Mouse (Mus musculus): Measurements from ENCODE around the gene Plb1.
A peak's percentile ranks its signal among the peaks of the same experiment; 100 is the strongest.

The Plb1 gene

DNA sequence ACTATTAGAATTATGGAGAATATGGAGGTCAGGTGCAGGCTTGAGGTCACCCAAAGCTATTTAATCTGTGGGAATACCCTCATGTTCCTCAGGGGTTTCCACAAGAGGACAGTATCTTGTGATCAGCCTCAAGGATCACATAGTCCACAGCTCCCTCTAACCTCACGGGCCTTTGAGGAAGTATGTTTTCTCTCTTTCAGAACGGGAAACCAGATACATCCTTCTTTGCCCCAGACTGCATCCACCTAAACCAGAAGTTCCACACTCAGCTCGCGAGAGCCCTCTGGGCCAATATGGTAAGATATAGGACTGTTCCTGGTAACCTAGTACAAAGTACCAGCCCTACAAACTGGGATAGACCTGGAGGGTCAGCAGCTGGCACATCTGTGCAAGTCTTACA lies 100.1 kb downstream of the Plb1 start:
- no peak for DNase-seq (ENCODE audit: low spot score in 2 of 2)

DNA sequence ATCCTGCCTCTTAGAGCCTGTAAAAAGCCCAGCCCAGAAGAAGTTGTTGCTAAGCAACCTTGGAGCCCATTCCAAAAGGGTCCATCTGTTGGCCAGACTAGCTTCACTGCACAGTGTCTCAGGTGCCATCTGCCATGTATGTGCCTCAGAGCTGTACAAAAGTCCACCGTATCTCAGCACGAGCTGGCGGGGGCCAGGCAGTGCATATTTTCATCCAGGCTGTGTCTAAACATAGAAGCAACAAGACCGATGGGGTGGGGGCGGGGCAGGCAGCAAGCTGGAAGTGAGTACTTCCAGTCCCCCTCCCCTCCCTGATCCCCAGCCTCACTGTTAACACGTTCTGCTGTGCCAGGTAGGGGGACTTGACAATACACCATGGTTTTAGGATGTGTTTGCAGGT lies 102.7 kb downstream of the Plb1 start:
- no peak for DNase-seq (ENCODE audit: low spot score in 2 of 2)

DNA sequence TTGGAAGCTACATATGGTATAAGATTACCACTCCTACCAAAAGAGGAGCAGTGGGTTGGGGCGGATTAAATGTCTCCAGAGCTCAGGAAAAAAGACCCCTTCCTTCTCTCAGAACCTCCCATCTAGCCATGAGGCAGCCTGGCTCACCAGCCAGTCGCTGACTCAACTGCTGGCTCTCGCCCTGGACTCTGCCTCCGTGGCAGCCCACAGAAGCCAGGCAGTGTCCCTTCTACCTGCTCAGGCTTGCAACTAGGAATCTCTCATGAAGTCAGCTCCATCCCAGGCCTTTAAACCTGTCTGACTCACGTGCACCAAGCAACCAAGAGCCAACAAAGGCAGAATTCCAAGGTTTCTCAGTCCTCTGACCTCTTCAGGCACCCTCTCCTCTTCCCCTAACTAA lies 103.6 kb downstream of the Plb1 start:
- no peak for DNase-seq (ENCODE audit: low spot score in 2 of 2)

DNA sequence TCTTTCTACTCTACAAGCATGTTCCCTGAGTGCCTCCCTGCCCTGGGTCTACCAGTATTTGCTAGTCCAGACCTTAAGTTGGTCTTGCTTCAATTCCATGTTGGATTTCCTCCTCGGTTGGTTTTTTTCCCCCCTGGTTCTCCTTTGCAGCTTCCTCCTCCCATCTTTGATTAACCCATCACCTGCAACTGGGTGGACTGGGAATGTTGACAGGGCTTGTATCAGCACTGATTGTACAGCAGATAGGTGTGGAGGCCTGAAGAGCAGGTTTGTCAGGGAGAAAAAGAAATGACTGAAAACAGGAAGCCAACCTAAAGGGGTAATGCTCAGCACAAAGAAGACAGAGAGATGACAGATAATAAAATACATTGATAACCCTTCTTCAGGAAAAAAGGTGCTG lies 104.8 kb downstream of the Plb1 start:
- DNase-seq (ENCODE audit: low spot score in 2 of 2), result no peak

DNA sequence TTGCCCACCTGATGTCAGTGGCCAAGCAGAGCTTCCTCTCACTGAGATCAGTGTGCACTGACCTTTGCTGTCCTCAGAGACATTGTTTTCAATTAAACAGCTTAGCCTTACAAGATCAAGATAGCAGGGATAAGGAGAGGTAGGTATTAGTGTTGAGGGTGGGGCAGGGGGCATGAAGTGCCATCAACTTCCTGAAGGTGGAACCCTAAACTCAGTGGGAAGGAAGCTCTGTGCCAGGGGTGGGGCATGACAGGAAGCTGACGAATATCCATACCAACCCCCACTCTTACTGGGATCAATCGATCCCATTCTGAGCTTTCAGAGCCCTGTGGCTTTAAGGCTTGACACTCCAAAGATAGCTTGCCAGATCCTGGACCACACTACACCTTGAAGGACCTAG lies 105.8 kb downstream of the Plb1 start:
- no peak for DNase-seq (ENCODE audit: low spot score in 2 of 2)

DNA sequence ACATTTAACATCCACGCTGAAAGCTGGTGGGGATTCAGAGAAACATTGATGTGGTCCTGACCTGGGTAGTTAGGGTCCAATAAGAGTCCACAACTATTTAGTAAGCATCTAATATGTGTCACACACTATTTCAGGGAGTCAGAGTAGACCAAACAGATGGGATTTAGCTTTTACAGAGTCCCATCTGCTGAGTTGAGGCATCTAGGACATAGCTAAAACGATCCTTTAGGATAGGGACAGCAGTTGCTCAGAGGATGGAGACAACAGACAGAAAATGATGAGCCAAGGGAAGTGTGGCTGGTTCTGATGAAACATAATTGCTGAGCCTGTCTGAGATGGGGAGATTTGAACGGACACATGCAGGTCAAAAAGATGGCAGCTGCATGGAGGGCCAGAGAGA lies 106.3 kb downstream of the Plb1 start:
- DNase-seq (ENCODE audit: low spot score in 2 of 2), result no peak

DNA sequence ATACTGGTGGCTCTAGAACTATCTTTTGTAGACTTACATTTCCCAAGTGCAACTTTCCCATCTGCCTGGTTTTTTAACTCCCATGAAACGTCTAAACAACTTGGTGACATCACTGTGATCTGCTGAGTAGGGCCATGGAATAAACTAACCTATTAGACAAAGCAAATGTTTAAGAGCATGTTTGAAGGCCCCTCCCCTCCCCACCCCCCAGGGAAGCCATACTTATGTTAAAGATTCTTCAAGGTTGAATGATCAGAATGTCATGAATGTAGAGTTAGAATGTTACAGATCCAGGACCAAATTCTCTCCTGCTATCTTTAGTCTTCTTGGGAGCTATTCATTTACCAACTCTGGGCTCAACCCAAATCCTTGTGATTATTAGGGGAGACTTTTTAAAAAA lies 107.7 kb downstream of the Plb1 start:
- DNase-seq (ENCODE audit: low spot score in 2 of 2), result no peak

DNA sequence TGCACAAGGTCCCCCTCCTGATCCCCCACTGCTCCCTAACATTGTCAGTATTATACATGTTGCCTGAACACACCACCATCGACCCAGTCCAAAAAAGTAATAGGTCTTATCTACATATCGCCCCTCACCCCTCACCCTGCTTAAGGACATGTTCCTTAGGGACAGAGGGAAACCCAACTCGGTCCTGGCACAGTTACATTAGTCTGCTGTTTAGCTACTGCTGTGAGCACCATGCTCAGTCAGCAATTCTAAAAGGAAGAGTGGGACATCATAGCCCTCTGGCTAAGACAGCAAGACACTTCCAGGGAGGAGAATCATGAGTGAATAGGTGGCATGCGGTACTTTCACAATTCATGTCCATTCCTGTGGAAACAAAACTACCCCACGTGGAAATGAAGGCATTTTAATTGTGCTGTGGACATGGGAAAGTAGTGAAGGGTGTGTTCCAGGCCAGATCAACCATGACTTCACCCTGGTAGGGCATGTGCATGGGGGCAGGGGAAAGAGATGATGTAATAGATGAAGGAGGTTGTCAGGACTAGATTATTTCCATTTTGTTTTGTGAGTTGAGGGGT lies 110.3 kb downstream of the Plb1 start:
- DNase-seq (ENCODE audit: low spot score in 2 of 2), result no peak

DNA sequence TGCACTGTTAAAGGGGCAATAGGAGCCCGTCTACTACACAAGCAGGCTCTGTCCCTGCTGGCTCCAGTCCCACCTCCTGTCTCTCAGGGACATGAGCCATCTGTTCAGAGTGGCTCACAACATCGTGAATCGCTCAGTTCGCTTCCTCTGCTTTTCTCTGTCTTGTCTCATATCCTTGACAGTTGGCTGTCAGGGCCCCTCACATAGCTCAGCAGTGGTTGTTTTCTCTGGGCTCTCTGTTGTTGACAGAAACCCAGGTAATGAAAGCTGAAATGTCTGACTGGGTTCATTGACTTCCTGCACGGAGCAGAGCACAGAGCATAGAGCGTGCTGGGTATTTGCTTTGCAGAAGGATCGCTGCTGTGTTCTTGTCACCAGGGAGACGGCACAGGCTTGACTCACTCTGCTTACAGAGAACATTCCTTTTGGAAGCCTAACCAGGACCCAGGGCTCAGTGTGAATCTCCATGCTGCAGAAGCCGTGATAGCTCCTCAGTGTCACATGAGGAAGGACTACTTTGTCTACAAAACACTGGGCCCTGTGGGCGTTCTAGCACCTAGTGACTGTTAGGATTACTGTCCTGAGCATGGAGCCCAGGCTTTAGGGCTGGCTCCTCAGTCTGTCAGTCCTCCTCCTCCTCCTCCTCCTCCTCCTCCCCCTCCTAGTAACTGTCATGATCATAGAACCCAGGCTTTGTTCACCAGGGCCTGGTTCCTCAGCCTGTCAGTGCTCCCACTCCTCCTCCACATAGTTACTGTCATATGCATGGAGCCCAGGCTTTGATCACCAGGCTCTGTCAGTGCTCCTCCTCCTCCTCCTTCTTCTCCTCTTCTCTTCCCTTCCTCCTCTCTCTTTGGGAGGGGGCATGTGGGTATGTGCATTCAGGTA lies 113.8 kb downstream of the Plb1 start:
- no peak for DNase-seq (ENCODE audit: low spot score in 2 of 2)

DNA sequence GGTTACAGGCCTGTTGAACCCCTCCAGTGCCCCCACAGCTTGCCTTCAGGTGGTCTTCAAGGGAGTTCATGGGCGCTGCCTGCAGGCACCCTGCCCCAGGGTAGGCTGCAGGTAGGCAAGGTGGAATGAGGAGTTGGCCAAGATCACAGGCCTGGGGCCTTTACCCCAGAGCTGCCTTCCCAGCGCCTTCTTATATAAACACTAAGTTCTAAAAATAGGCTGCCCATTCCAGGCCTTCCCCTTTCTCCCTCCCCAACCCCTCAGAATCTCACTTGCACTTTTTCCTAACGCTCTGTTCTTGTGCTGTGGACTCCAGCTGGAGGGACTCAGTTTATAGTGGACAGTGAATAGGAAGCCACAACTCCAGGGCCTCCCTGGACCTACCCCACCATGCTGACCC lies 117.2 kb downstream of the Plb1 start:
- DNase-seq (ENCODE audit: low spot score in 2 of 2), result no peak

DNA sequence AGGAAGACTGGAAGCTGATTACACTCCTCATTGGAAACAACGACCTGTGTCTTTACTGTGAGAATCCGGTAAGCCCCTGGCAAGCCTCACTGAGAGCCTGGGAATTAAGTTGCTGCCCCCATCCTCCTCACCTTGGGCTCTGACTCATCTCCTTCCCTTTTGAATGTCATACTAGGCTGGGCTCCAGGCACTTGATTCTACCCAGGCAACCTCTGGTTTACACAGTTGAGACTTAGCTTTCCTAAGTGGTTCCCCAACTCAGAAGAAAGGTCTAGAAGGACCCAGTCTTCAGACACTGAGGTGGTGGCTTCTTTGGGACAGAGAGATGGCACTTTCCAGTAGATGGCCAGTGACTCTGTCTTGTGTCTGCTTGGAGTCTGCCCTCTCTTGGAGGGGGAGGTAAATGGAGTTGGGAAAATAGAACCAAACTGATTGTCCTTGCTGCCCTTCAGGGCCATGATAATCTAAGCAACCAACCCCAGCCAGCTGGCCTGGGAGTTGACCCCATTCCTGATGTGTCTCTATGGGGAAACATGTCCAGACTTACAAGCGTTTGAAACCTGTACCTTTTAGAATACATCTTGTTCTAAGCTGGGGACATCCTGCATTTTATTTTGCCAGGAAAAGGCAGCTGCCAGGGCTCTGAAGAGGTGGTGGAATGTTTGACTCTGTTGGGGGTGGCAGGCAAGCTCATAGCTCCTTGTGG lies 118.2 kb downstream of the Plb1 start:
- DNase-seq (ENCODE audit: low spot score in 2 of 2), result no peak

DNA sequence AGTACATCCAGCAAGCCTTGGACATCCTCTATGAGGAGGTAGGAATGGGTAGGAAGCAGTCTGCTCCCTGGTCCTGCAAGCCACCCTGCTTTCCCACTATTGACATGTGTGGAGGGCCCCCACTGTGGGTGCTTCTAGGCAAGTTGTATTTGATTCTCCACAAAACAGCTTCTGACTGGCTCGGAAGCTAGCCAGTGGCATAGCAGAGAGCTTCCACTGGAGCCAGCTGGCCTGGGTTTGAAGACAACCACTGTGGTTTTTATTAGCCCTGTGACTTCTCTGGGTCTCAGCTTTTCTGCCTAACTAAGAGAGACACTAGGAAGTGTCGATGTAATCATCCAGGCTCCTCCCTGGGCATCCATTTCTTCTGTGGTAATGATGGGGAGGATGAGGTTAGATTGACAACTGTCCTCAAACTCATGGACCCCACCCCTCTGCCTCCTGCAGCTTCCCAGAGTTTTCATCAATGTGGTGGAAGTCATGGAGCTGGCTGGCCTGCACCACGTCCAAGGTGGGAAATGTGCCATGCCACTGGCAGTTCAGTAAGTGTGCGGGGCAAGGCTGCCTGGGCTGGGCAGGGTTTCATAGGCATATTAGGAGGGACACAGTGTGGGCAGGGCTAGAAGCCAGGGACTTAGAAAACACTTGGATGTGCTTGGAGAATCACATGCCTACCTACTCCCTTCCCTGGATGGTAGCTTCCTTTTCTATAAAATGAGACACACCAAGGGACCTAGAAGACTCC lies 119.4 kb downstream of the Plb1 start:
- no peak for DNase-seq (ENCODE audit: low spot score in 2 of 2)

DNA sequence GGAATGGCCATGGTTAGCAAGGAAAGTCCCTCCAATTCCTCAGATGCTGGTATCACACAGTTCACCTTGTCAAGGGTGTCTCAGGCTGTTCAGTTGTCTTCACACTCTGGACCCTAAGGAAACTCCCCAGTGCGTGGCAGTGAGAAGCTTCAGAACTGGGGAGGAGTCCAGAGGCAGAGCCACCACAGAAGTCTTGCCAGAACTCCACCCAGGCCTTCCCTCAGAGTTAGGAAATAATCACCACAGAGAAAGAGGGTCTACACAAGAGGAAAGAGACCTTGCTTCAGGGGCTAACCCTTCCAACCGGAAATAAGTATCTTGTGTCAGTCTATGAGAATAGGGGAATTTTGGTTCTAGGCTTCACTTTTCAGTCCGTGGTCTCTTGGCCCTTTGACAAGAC lies 120.3 kb downstream of the Plb1 start:
- no peak for DNase-seq (ENCODE audit: low spot score in 2 of 2)

DNA sequence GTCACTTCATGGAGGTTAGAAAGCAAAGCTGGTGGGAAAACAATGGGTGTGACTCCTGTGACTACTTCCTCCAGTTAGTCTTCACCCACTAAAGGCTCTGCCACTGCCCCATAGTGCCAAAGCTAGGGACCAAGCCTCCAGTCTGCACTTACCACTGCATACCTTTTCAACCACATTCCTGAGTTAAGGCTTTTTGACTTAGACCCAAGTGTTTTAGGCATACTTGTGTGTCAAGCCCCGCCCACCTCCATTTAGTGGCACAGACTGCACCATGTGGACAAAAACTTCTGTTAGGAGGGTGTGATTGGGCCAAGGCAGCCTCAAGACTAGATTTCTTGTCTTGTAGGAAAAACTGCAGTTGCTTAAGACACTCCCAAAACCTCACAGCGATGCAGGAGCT lies 120.8 kb downstream of the Plb1 start:
- DNase-seq (ENCODE audit: low spot score in 2 of 2), result no peak

DNA sequence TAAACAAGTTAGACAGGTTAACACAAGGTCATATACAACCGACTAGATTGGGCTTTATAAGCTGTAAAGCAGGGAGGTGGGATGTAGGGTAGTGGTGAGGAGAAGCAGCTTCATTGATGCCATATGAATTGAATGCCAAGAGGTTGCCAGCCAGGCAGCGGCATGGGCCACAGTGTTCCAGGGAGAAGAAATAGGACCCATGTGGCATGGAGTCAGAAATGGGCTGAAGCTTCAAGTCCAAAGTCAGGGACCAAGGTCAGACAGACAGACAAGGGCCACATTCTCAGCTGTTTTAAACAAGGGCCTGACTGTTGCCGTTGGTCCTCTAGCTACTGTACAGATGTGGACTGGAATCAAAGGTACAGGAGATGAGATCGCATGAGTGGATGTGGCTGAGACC lies 128.0 kb downstream of the Plb1 start:
- no peak for DNase-seq (ENCODE audit: low spot score in 2 of 2)

DNA sequence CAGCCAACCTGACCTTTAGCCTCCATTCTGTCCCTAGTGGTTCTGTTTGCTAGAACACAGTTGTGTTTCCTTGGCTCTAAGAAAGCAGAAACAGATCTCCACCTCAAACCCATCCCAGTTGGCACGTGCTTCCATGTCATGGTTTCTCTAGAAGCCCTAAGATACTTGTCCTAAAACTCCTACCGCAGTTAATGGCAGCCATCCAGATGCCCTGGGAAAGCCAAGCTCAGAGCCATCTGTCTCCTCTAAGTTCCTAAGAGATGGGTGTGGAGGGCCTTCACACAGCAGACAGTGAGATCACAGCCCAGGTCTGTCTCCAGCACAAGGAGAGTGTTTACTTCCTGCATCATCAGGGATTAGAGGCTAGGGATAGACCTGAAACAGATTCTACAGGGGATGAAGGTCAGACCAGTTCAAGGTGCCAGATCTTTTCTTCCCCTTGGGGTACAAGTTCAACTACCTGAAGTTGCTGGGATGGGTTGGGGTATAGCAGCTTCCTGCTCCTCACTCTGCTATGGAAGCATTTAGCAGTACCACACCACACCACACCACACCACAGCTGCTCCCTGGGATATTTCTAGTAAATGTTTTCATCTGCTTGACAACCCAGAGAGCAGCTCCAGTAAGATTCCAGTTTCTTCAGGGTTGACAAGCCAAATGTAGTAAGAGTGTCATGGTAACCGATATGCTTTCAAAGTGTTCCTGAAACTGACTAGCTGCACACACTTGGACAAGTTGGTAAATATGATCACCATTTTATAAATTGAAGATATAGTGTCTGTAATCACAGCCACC lies 129.1 kb downstream of the Plb1 start:
- no peak for DNase-seq (ENCODE audit: low spot score in 2 of 2)

DNA sequence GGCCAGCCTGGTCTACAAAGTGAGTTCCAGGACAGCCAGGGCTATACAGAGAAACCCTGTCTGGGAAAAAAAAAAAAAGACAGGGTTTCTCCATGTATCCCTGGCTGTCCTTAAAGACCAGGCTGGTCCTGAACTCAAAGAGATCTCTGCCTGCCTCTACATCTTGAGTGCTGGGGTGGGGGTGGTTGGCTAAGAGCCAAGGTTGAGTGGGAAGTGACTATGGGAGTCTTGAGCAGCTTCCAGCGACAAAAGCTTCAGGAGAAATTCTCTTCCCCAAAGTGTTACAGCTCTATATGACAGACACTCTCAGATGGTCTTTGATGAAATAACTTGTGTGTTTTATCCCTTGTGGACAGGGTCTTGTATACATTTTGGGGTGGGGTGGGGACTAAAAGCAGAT lies 136.9 kb downstream of the Plb1 start:
- no peak for DNase-seq (ENCODE audit: low spot score in 2 of 2)

DNA sequence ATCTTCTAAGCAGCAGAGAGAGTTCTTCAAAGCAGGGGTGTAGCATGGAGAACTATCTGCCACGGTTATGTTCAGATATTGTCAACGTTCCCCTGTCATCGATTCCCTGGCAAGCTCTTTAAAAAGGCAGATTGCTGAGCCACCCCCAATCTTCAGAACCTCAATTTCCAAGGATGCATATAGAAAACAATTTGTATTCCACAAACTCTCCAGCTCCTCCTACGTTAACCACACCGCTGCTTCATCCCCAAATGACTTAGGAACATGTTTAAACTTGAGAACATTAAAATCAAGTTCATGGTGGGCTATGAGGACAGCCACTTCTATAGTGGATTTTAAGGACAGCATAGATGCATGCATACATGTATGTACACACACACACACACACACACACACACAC lies 138.7 kb downstream of the Plb1 start:
- no peak for DNase-seq (ENCODE audit: low spot score in 2 of 2)

DNA sequence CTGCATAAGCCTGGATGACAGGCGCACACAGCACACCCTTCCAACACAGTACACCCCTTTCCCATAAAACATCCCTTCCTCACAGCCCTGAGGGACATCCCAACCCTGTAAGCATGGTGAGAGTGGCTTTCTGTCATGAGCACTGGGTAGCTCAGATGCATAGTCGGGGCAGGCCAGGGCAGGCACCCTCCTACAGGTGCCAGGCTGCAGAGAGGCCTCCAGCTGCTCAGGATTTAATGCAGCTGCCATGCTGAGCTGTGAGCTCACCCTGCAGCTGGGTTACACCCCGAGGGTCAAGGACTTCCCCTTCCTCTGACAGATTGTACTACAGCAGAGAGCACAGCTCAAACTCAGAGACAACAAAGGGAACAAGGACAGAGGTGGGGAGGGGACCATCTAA lies 146.0 kb downstream of the Plb1 start:
- DNase-seq (ENCODE audit: low spot score in 2 of 2), result peak; percentile 70 to 71

DNA sequence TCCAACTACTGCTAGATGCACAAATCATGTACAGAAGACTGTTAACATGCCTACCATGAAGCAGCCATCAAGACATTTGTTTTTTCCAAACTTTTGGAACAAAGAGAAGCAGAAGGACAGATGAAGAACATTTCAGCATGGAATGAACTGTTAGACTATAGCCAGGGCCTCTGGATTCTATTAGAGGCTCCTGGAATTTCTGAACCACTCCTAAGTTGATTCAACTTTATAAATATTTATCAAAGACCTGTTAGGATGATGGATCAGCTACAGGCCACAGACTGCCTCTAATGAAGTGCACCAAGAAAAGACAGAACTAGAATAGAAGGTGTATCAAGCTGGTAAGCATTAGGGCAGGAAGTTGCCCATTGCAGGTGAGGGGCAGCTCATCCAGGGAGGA lies 156.1 kb downstream of the Plb1 start:
- no peak for DNase-seq (ENCODE audit: low spot score in 2 of 2)

DNA sequence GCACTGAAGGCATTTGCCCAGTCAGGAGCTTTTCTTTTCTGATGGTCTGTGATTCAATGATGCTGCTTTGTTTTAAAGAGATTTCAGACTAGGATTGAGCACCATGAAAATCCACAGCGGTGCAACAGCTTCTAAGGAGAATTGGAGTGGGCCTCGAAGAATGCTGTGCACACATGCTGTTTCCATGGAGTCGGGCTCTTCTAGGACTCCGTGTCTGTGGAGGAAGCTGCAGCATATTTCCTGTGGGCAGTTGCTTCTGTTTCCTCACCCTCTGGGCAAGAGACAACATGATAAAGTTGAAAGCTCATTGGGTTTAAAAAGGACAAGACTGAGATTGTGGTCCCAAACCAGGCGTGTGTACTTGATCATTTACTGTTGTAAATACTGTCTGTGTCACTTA lies 157.8 kb downstream of the Plb1 start:
- DNase-seq (ENCODE audit: low spot score in 2 of 2), result no peak

DNA sequence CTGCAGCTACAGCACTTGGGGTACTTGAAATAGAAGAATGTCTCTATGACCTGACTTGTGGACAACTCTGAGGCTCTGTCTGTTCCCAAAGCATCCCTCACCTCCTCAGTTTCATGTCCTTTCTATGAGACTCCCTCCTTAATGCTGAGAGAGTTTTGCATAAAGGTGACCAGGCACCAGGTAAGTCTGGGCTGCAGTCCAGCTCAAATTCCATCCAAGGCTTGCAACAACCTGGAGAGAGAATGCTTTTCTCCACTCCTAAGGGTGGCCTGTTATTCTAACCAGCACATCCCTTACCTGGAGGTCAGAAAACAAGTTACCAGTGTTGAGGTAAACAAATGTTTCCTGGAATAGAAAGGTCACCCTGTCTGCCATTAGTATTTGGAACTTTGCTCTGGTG lies 159.8 kb downstream of the Plb1 start:
- DNase-seq (ENCODE audit: low spot score in 2 of 2), result no peak

All from spleen, postnatal 36 days (tissue).